Mouse (Mus musculus) monocyte, adult 2 months (primary cell): ENCODE measurements around the gene Creb3l2.

Experiments used
- DNase-seq, 2 experiments: peaks; one replicate each; pipeline ENCODE4 v3.0.0; 2022; ENCODE audit warnings: low spot score in 2 of 2, low read depth in 1 of 2

Gene Creb3l2

DNA sequence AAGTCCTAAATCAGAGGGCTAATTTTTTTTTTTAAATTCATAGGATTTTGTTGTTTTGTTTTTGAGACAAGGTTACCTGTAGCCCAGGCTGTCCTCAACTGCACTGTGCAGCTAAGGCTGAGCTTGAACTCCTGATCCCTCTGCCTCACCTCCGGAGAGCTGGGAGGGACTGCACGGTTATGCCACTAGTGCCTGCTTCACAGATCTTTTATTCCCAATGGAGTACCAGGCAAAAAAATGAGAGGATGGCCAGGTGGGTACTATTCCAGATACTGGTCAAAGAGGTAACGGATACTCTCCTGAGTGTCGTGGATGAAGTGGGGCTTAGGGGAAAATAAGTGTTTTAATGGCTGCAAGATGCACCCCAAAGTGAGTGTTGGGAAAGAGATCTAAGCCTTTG, 835 bp upstream of the Creb3l2 start:
- DNase-seq = no peak

DNA sequence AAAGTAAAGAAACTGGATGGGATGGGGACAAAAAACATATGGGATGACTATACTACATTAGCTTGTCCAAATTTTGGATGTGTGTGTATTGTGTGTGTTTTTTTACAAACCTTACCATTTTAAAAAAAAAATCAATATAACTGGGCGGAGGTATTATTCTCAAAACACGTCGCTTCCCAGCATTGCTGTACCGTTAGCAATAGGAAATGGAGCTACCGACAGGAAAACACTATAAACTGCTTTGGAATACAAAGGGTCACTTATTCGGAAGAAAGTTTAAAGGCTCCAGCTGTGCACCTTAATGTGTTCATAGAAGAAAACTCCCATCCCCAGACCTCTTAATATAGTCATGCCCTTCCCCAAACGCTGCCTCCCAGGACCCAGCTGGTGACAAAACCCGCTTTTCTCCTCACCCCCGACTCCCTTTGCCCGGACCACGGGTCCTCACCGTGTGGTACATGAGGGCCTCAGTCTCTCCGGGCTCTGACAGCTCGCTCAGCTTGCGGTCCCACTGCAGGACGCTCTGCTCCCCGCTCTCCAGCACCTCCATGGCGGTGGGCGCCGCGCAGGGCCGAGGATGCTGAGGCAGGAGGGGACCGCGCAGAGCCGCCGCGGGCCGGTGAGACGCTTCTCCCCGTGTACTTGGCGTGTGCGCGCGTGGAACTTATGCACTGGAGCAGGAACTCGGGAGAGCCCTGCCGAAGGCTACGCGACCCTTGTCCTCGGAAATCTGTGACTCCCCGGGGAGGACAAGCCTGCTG, 515 bp downstream of the Creb3l2 start:
- DNase-seq = no peak

DNA sequence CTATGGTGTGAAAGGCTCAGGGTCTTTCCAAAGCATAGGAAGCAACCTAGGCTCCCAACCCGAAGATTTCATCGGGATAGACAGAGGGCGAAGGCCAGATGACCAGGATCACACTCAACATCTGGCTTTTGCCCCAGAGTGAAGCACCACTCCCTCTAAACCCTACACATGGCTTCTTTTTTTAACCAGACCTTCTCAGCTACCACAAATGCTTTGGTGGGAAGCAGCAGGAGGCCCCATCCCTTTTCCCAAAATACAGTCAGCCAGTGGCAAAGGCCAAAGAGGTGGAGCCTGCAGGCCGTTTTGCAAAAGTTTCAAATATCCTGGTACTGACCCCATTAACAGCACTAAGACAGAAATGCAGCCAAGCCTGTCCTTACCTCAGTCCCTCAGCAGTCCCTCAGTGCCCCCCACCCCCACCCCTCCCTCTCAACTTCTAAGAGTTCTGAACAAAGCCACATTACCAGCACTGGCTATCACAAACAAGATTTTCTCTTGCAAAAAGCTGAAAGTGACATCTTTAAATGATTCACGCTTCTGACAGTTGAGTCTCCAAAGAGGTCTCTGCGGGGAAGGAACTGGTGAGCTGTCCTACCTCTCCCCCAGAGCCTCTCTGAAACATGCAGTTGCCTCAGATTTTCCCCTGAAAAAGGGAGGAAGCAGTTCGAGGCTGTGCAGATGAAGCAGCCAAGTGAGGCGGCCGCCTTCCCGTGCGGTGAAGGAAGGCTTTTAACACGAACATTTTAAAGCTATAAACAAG, 1.3 kb downstream of the Creb3l2 start:
- DNase-seq = no peak

DNA sequence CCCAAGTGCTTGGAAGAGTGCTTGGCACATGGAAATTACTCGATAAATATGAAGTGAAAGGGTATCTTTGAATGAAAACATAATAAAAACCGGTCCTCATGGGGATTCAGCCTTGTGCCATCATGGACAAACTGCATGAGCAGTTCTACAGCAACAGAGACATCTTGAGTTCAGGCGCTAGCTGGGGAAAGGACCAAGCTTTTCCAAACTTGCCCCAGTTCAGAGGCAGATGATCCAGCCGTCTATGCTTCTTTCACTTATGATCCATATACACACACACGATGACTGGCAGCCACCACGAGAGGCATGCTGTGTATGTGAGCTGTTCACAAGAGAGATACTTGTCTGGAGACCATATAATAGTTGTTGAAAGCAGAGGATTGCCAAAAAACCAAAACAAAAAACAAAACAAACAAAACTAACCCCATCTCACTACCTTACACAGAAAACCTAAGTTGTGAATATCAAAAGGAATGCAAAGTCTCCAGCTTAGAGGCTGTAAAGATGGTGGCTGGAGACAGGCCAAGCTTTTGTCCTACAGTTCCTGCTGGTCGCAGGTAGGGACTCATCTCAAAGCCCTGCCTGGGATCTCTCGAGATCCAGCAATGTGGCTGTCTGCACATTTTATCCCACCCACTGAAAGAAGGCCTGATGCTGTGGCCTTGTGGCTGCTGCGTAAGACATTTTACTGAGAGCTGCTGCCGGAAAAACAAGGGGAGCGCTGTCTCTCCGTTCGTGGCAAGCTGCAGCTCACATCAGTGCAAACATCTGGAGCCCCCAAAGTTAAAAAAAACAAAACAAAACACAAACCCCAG, 2.1 kb downstream of the Creb3l2 start:
- no peak for DNase-seq

DNA sequence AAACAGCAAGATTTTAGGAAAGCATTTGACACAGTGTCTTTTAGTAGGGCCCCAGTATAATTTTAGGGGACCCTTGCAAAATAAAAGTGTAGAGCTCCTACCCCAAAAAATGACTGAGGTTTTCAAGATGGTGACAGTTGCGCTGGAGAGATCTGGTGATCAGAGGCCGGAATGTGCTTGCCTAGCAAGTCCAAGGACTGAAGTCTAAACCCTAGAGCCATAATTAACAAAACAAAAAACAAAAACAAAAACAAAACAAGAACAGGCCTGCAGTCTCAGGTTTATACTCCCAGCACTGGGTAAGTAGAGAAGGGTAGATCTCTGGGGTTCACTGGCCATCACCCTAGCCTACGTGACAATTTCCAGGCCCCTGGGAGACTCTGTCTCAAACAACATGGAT, 3.4 kb downstream of the Creb3l2 start:
- no peak for DNase-seq

DNA sequence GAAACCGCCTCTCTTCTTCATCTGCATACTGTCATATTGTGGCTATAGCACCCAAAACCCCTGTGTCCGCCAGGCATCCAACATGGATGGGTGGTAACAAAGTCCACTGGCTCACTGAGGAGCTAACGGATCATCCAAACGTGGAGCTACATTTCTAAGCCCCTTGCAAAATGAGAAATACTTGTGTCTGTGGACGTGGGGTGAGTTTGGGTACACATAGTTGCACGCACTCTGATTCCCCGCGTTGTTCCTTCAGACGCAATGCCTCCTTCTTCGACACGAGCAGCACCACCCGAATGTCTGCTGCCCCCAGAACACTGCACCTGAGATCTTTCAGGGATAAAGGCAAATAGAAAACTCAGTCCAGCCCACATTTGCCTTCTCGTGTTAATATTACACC, 4.9 kb downstream of the Creb3l2 start:
- DNase-seq = no peak

DNA sequence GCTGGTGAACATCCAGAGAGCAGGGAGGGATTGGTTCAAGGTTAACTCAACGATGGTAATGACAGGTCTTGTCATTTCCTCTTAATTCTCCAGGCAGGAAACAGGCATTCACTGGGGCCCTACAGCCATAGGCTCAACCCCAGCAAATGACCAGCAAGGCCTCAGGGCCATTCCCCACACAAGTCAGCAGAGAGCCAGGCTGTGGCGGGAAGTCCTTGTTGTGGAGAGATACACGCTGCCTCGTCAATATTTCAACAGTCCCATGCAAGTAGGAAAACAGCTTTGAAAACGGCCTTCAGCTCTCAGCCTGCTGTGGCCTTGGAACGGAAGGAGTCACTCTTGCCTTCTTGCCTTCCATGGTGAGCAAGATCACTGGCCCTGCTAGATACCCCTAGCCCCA, 6.6 kb downstream of the Creb3l2 start:
- DNase-seq = no peak

DNA sequence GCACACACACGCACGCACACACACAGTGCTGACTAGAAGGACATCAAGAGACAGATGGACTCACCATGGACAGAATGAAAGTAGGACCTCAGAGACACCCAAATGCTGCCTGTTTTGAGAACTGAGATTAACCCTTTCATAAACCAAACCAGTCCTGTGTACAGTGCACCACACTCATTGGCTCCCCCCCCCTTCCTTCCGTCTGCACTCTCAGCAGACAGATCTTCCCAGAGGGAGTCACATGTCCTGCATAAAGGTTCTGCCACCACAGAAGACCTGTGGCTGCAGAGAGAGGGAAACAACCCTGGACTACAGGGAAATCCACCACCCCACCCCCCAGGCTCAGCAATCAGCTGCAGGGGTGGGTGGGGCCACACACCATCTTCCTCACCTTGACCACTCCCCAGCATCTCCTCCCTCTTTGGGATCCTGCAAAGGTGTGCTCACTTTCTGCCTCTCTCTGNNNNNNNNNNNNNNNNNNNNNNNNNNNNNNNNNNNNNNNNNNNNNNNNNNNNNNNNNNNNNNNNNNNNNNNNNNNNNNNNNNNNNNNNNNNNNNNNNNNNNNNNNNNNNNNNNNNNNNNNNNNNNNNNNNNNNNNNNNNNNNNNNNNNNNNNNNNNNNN, 12.0 kb downstream of the Creb3l2 start:
- no peak for DNase-seq

DNA sequence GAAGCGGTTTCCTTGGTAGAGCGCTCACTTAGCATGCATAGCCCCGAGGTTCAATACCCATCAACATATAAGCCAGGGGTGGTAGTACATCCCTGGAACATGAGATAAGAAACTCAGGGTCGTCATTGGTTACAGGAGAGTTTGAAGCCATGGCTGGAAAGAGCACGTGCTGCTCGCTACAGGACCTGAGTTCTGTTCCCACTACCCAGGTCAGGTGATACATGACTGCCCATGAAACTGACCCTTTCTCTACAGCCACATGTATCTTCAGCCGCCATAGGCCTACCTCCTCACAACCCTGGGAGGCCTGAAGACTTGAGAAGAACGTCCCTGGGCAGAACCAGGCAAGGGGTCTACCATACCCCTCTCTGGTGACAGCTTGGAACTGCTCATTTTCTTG, 13.0 kb downstream of the Creb3l2 start:
- no peak for DNase-seq

DNA sequence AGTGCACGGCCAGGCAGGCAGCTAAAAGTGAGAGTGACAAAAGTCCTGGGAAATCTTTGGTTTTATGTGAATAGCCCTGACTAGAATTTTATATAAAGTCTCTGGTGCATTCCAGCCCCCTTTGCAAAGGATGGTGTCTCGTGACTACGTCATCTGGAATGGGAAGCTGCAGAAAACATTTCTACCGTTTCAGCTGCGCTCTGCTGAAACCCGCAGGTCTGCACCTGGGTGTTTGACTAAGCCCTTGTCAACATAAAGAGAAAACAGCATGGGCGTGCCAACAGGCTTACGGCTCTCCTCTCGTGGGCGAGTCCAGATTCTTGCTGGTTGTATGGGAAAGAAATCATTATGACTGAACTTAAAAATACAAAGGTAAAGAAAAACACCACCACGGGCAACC, 13.9 kb downstream of the Creb3l2 start:
- no peak for DNase-seq

DNA sequence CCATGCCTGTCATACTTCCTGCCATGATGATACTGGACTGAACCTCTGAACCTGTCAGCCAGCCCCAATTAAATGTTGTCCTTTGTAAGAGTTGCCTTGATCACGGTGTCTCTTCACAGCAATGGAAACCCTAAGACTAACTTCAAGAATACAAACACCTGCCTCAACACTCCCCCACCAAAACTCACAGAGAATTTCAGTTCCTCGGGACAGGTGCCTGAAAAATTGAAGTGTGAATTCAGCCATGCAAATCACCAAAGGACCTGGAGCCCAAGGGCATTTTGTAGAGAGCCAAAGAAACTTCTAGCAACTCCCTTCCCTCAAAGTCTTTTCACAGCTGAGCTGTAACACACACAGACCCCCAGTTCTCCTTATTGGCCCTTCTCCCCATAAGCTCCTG, 15.3 kb downstream of the Creb3l2 start:
- DNase-seq = no peak

DNA sequence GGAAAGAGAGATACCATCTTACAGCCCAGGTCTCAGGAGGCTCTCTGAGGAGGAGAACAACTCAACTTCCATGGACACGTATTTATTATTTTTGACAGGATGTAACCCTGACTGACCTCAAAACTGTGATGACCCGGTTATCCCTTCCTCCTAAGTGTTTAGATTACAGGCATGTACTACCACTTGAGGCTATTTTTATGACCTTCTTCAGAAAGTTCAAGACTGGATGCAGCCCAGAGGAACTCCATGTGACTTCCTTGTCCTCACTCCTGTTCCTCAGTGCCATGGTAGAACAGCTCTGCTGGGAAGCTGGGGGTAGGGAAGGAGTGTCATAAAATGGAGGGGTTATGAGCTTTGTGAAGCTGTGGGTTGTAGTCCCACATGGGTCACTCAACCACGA, 16.1 kb downstream of the Creb3l2 start:
- no peak for DNase-seq

DNA sequence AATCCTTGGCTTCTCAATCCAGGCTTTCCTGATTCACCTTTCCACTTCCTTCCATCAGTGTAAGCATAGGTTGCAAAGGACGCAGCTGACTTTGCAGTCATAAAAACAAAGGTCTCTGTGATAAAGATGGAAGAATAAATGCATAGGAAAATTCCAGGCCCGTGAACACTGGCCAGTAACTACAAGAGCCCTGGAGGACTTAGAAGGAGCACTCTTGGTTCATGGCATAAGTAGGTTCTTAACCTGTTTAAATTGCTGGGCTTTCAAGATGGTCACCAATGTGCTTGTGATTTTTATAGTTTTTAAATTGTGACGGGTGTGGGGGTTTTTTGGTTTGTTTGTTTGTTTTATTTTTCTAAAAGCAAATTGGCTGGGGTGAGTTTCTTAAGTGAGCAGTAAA, 16.9 kb downstream of the Creb3l2 start:
- no peak for DNase-seq

DNA sequence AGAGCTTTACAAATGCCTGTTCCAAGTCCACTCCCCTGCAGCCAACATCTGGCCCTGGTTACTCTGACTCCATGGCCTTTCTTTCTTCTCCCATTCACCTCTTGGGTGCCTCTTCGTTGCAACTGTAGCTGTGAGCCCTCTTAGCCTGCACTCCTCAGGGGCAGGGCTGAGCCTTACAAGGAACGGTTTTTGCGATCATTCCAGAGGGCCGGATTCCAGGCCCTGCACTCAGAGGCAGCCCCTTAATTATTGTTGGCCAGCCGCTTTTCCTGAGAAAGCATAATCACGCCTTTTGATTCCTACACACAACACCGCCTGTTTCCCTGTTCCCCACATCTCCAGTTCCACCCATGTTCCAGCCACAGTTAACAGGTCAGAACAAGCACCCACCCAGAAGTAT, 17.6 kb downstream of the Creb3l2 start:
- no peak for DNase-seq

DNA sequence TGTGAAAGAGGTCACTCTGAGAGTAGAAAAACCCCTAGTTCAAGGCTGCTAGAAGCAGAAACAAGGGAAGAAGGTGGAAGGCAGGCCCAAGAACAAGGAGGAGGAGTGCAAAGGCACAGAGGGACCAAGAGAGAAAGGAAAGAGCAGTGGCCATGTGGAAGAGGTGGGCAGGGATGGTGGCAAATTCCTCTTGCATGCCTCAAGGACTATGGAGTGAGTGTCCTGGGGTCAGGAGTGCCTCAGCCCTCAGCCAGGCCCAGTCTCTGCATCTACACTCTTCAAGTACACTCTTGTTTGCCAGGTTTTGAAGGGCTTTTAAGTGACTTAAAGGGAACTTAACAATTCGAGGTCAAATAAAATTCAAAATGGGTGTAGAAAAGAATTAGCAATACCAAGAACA, 18.6 kb downstream of the Creb3l2 start:
- DNase-seq = no peak

DNA sequence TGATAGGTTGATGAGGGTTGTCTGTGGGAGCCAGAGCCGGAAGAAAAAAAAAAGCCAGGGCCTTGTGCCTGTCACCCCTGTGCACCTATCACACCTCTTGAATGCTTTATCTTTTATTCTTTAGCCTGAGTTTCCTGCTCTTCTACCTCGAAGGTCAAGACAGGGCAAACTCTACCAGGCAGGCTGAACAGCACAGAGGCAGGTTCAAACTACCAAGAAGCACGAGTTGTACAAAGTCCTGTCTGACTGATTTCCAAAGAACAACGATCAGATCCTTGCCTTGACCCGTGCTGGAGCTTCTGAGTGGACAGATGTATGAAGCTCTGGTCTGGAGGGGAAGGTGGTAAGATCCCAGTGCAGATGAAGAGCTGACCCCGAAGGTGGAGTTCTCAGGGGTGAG, 20.8 kb downstream of the Creb3l2 start:
- DNase-seq = no peak

DNA sequence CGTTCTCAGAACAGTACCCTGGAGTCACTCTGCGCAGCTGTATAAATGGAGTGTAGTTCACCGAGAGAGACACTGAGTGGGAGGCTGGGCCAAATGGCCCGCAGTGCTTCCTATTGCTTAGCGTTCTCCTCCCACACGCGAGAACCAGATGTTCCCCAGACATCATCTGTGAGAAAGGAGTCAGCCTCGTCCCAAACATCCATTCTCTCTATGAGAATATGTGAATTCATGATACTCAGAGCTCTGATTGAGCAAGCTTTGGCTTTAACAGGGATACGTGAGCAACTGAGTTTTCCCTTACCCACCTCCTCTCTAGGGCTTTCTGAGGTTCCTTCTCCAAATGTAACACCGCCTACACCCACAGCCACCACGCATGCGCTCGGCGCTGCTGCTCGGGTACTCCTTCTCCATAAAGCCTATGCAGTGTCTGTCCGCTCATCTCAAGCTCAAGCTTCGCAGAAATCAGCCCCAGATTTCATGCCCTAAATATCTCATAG, 22.5 kb downstream of the Creb3l2 start:
- peak in 1 of 2 experiments; percentile 16 for DNase-seq

DNA sequence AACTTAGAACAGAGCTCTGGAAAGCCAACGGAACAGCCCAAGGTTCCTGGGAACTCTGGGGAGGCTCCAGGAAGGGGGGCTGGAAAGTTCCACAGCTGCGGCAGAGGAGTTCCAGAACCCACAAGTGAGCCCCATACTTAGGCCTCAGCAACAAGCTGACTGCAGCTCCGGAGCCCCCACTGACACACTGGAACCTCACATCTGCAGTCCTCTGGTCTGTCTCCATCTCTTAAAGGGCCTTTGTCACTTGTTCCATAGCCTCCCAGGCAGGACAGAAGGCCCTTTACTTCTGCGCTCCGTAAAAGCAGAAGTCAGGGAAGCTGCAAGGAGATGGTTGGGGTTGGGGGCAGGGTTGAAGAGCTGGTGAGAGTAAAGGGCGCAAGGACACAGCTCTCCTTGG, 23.0 kb downstream of the Creb3l2 start:
- no peak for DNase-seq

DNA sequence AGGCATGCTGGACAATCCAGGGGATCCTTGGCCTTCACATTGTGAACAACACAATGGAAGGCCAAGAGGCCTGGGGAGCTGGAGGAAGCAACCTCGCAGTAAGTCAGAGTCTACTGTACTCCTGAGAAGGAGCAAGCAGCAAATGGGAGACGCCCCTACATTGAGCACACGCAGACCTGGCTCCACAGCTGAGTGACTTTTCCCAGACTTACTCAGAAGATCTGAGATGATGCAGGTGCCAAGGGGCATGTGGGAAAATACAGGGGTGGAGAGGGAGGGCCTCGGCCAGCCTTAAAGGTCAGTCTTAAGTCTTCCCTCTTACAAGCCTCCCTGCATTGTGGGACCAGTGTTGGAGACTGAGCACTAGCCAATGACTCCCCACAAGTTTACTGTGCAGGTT, 25.2 kb downstream of the Creb3l2 start:
- DNase-seq = no peak

DNA sequence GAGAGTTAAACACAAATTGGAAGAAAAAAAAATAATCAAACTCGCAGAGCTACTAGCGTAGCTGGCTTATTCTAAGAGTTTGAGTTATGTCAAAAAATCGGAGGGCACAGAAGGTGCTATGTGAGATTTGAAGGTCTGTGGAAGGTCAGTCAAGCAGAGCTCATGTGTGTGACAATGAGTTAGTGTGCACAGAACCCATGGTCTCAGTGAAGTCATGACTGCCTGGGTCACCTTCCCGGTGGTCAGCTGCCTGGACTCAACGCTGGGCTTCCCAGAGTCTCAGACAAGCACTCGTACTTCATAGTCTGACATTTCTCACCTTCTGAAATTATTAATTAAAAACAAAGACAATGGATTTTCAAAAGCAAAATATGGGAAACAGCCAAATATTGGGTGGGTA, 26.4 kb downstream of the Creb3l2 start:
- no peak for DNase-seq

DNA sequence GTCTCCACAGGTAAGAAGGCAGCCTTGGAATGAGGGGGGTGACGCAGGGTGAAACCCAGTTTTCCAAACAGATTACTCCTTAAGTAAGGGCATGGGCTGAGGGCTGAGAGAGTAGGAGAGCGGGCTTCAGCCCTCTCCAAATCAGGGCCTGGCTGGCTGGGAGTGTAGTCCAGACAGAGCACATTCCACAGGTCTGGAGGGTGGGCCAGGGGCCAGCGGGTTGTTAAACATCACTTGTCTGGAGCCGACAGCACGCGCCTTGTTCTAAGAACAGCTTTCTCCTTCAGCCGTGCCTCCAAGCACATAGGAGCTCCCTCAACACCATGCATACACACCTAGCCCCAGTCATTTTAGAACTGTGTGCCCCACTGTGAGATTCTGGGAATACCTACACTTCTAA, 26.9 kb downstream of the Creb3l2 start:
- no peak for DNase-seq
